Mouse (Mus musculus) hindbrain, embryonic 12.5 days (tissue): ENCODE measurements around the gene Elf2. TPM values are rescaled to one million over a fixed set of nuclear protein-coding genes. Genes with fewer than 3 reads are reported as not detected.
A peak's percentile ranks its signal among the peaks of the same experiment; 100 is the strongest.

Source experiments
- ATAC-seq: fragments of 200-750 bp; cut with Nextera tagmentation; 2 replicates; pipeline ENCODE4 v1.8.0; 2017; ENCODE audit warnings: moderate TSS enrichment; ENCODE audit not compliant: low FRiP score
- H3K27ac ChIP-seq: fragments of 300-500 bp; sonication (generic); 2 replicates; pipeline ENCODE4 v1.5.1; 2016; ENCODE audit warnings: mild to moderate bottlenecking
- H3K27me3 ChIP-seq: fragments of 300-500 bp; sonication (generic); 2 replicates; pipeline ENCODE4 v1.6.1; 2016; ENCODE audit warnings: mild to moderate bottlenecking
- H3K36me3 ChIP-seq: fragments of 300-500 bp; sonication (generic); 2 replicates; pipeline ENCODE4 v1.6.1; 2016; ENCODE audit warnings: mild to moderate bottlenecking
- H3K4me1 ChIP-seq: fragments of 300-500 bp; sonication (generic); 2 replicates; pipeline ENCODE4 v1.6.1; 2016
- H3K4me2 ChIP-seq: fragments of 300-500 bp; sonication (generic); replicated peaks from 2 replicates; pipeline ENCODE4 v1.6.1; 2016; ENCODE audit warnings: mild to moderate bottlenecking
- H3K4me3 ChIP-seq: fragments of 300-500 bp; sonication (generic); 2 replicates; pipeline ENCODE4 v1.5.1; 2016; ENCODE audit warnings: mild to moderate bottlenecking
- H3K9ac ChIP-seq: fragments of 300-500 bp; sonication (generic); 2 replicates; pipeline ENCODE4 v1.6.1; 2016; ENCODE audit warnings: mild to moderate bottlenecking, moderate library complexity
- H3K9me3 ChIP-seq: fragments of 300-500 bp; sonication (generic); replicated peaks from 2 replicates; pipeline ENCODE4 v1.6.1; 2016; ENCODE audit warnings: mild to moderate bottlenecking
- WGBS: fragments of 180-500 bp; shearing (Covaris S2); methylation state at CpG from one replicate; pipeline ENCODE4 v1.1.7; 2016; 5-methylcytosine and 5-hydroxymethylcytosine counted together
- polyA plus RNA-seq: library from polyadenylated mRNA; unstranded; fragments of >200 nt; fragmentation: Nextera tagmentation; extraction: Ambion mirVana; gene quantifications from 2 replicates; pipeline ENCODE4 v1.2.1, GENCODE M21; 2016

Gene Elf2
- polyA plus RNA-seq, 1 experiment from 2014 or later = 46.7 TPM

- H3K4me3 ChIP-seq = no peak overlapping the region
- H3K36me3 ChIP-seq = peaks cover 78% of the 10 kb centered on the region
- WGBS = 92% methylated on average over 12 of the region's 12 CpGs
- no peak overlapping the region for H3K4me2 ChIP-seq
- H3K9me3 ChIP-seq = no peaks in the 10 kb centered on the region
- ATAC-seq = no peak
- no peak overlapping the region for H3K9ac ChIP-seq
- no peaks in the 10 kb centered on the region for H3K4me1 ChIP-seq
- no peaks in the 10 kb centered on the region for H3K27me3 ChIP-seq
- H3K27ac ChIP-seq = no peak overlapping the region
Observed at GRCm38 (mm10) chr3:51252689-51253402, 87.6 kb downstream of the Elf2 start.

- H3K36me3 ChIP-seq = peaks cover 75% of the 10 kb centered on the region
- H3K4me1 ChIP-seq = no peaks in the 10 kb centered on the region
- H3K9ac ChIP-seq = no peak overlapping the region
- no peak overlapping the region for H3K27ac ChIP-seq
- ATAC-seq = no peak
- WGBS = 92% methylated on average over 1 of the region's 1 CpGs
- no peaks in the 10 kb centered on the region for H3K9me3 ChIP-seq
- H3K4me2 ChIP-seq = no peak overlapping the region
- no peaks in the 10 kb centered on the region for H3K27me3 ChIP-seq
- H3K4me3 ChIP-seq = no peak overlapping the region
Observed at GRCm38 (mm10) chr3:51252223-51252622, 88.2 kb downstream of the Elf2 start.

- WGBS = 92% methylated on average over 5 of the region's 5 CpGs
- H3K4me2 ChIP-seq = no peak overlapping the region
- H3K9ac ChIP-seq = no peak overlapping the region
- no peak overlapping the region for H3K27ac ChIP-seq
- H3K4me1 ChIP-seq = no peaks in the 10 kb centered on the region
- ATAC-seq = no peak
- H3K4me3 ChIP-seq = no peak overlapping the region
- peaks cover 63% of the 10 kb centered on the region for H3K36me3 ChIP-seq
- no peaks in the 10 kb centered on the region for H3K27me3 ChIP-seq
- no peaks in the 10 kb centered on the region for H3K9me3 ChIP-seq
Observed at GRCm38 (mm10) chr3:51251057-51251456, 89.4 kb downstream of the Elf2 start.

GRCm38 (mm10) chr3:51249866-51250265, 90.6 kb downstream of the Elf2 start:
- Histone ChIP-seq H3K27me3 (no peaks in the 10 kb centered on the region), H3K4me1 (no peaks in the 10 kb centered on the region), H3K27ac (no peak overlapping the region), H3K36me3 (peaks cover 60% of the 10 kb centered on the region), H3K9me3 (no peaks in the 10 kb centered on the region), H3K9ac (no peak overlapping the region), H3K4me3 (no peak overlapping the region), H3K4me2 (no peak overlapping the region)
- 96% methylated on average over 13 of the region's 13 CpGs for WGBS
- ATAC-seq = no peak

- H3K9me3 ChIP-seq = no peaks in the 10 kb centered on the region
- no peaks in the 10 kb centered on the region for H3K4me1 ChIP-seq
- H3K4me2 ChIP-seq = no peak overlapping the region
- H3K4me3 ChIP-seq = no peak overlapping the region
- ATAC-seq = no peak
- 85% methylated on average over 11 of the region's 11 CpGs for WGBS
- H3K36me3 ChIP-seq = peaks cover 57% of the 10 kb centered on the region
- H3K27ac ChIP-seq = no peak overlapping the region
- H3K9ac ChIP-seq = no peak overlapping the region
- no peaks in the 10 kb centered on the region for H3K27me3 ChIP-seq
Observed at GRCm38 (mm10) chr3:51249460-51249859, 91.0 kb downstream of the Elf2 start.

GRCm38 (mm10) chr3:51248600-51248999, 91.9 kb downstream of the Elf2 start:
- Histone ChIP-seq H3K27me3 (no peaks in the 10 kb centered on the region), H3K36me3 (peaks cover 52% of the 10 kb centered on the region), H3K4me3 (no peak overlapping the region), H3K9ac (no peak overlapping the region), H3K4me1 (no peaks in the 10 kb centered on the region), H3K4me2 (no peak overlapping the region), H3K27ac (no peak overlapping the region), H3K9me3 (no peaks in the 10 kb centered on the region)
- 91% methylated on average over 6 of the region's 6 CpGs for WGBS
- no peak for ATAC-seq

- no peaks in the 10 kb centered on the region for H3K27me3 ChIP-seq
- no peaks in the 10 kb centered on the region for H3K4me1 ChIP-seq
- ATAC-seq = no peak
- no peak overlapping the region for H3K4me2 ChIP-seq
- no peak overlapping the region for H3K9ac ChIP-seq
- no peak overlapping the region for H3K4me3 ChIP-seq
- H3K9me3 ChIP-seq = no peaks in the 10 kb centered on the region
- H3K36me3 ChIP-seq = peaks cover 43% of the 10 kb centered on the region
- 77% methylated on average over 16 of the region's 16 CpGs for WGBS
- H3K27ac ChIP-seq = no peak overlapping the region
Observed at GRCm38 (mm10) chr3:51247704-51248103, 92.8 kb downstream of the Elf2 start.

- no peak for ATAC-seq
- WGBS = 92% methylated on average over 3 of the region's 3 CpGs
- H3K27me3 ChIP-seq = no peaks in the 10 kb centered on the region
- no peaks in the 10 kb centered on the region for H3K4me1 ChIP-seq
- H3K9me3 ChIP-seq = no peaks in the 10 kb centered on the region
- H3K4me2 ChIP-seq = no peak overlapping the region
- no peaks in the 10 kb centered on the region for H3K36me3 ChIP-seq
- no peak overlapping the region for H3K4me3 ChIP-seq
- H3K9ac ChIP-seq = no peak overlapping the region
- no peak overlapping the region for H3K27ac ChIP-seq
Observed at GRCm38 (mm10) chr3:51239541-51239940, 100.9 kb downstream of the Elf2 start.

GRCm38 (mm10) chr3:51238515-51238914, 101.9 kb downstream of the Elf2 start:
- H3K9ac ChIP-seq = no peak overlapping the region
- H3K27me3 ChIP-seq = no peaks in the 10 kb centered on the region
- 0 out of 2 replicates have a peak, but pooled peaks cover 6% of the 10 kb centered on the region for H3K4me1 ChIP-seq
- no peak for ATAC-seq
- H3K27ac ChIP-seq = no peak overlapping the region
- no peak overlapping the region for H3K4me2 ChIP-seq
- H3K4me3 ChIP-seq = no peak overlapping the region
- no peaks in the 10 kb centered on the region for H3K9me3 ChIP-seq
- 92% methylated on average over 7 of the region's 7 CpGs for WGBS
- H3K36me3 ChIP-seq = no peaks in the 10 kb centered on the region

- 89% methylated on average over 5 of the region's 5 CpGs for WGBS
- H3K27ac ChIP-seq = peak overlapping the region; percentile 3; the same call in 1 of the 2 replicates
- 0 out of 2 replicates have a peak, but pooled peaks cover 7% of the 10 kb centered on the region for H3K4me1 ChIP-seq
- no peaks in the 10 kb centered on the region for H3K27me3 ChIP-seq
- H3K4me3 ChIP-seq = no peak overlapping the region
- no peak overlapping the region for H3K4me2 ChIP-seq
- ATAC-seq = peak; percentile 49; the same call in 1 of the 2 replicates
- H3K9me3 ChIP-seq = no peaks in the 10 kb centered on the region
- no peaks in the 10 kb centered on the region for H3K36me3 ChIP-seq
- no peak overlapping the region for H3K9ac ChIP-seq
Observed at GRCm38 (mm10) chr3:51234752-51235055, 105.8 kb downstream of the Elf2 start.

GRCm38 (mm10) chr3:51233918-51234751, 106.3 kb downstream of the Elf2 start:
- ATAC-seq = peak; percentile 84
- Histone ChIP-seq H3K36me3 (no peaks in the 10 kb centered on the region), H3K4me3 (no peak overlapping the region), H3K4me2 (no peak overlapping the region), H3K27ac (peak overlapping the region; percentile 3; the same call in 1 of the 2 replicates), H3K27me3 (no peaks in the 10 kb centered on the region), H3K9me3 (no peaks in the 10 kb centered on the region), H3K9ac (no peak overlapping the region), H3K4me1 (0 out of 2 replicates have a peak, but pooled peaks cover 7% of the 10 kb centered on the region)
- 50% methylated on average over 13 of the region's 13 CpGs for WGBS

GRCm38 (mm10) chr3:51233474-51233873, 107.0 kb downstream of the Elf2 start:
- H3K4me1 ChIP-seq = 0 out of 2 replicates have a peak, but pooled peaks cover 9% of the 10 kb centered on the region
- H3K27me3 ChIP-seq = no peaks in the 10 kb centered on the region
- no peaks in the 10 kb centered on the region for H3K9me3 ChIP-seq
- H3K4me2 ChIP-seq = no peak overlapping the region
- WGBS = 73% methylated on average over 5 of the region's 5 CpGs
- no peak overlapping the region for H3K4me3 ChIP-seq
- ATAC-seq = no peak
- no peak overlapping the region for H3K27ac ChIP-seq
- H3K9ac ChIP-seq = no peak overlapping the region
- H3K36me3 ChIP-seq = no peaks in the 10 kb centered on the region
